Mouse (Mus musculus) hindbrain, postnatal 0 days (tissue): ENCODE measurements around the gene Pcsk2. TPM values are rescaled to one million over a fixed set of nuclear protein-coding genes. Genes with fewer than 3 reads are reported as not detected.

ENCODE experiments used
- ATAC-seq: fragments of 200-750 bp; cut with Nextera tagmentation; 2 replicates; pipeline ENCODE4 v1.8.0; 2017; ENCODE audit warnings: mild to moderate bottlenecking, moderate TSS enrichment, moderate library complexity
- DNase-seq: peaks from one replicate; pipeline ENCODE4 v3.0.0-alpha.2; 2015; ENCODE audit warnings: low spot score
- H3K27ac ChIP-seq: fragments of 300-500 bp; sonication (generic); 2 replicates; pipeline ENCODE4 v1.5.1; 2014; ENCODE audit warnings: mild to moderate bottlenecking
- H3K27me3 ChIP-seq: fragments of 300-500 bp; sonication (generic); 2 replicates; pipeline ENCODE4 v1.6.1; 2014; ENCODE audit warnings: low read length, mixed read lengths; ENCODE audit not compliant: insufficient read depth
- H3K36me3 ChIP-seq: fragments of 300-500 bp; sonication (generic); 2 replicates; pipeline ENCODE4 v1.6.1; 2014; ENCODE audit warnings: low read length, mixed read lengths; ENCODE audit not compliant: insufficient read depth
- H3K4me1 ChIP-seq: fragments of 300-500 bp; sonication (generic); 2 replicates; pipeline ENCODE4 v1.6.1; 2014; ENCODE audit warnings: antibody characterized with exemption, low read length, mixed read lengths; ENCODE audit not compliant: insufficient read depth
- H3K4me2 ChIP-seq: fragments of 300-500 bp; sonication (generic); 2 replicates; pipeline ENCODE4 v1.6.1; 2014; ENCODE audit warnings: low read depth, mild to moderate bottlenecking, low read length, moderate library complexity, mixed read lengths
- H3K4me3 ChIP-seq: fragments of 300-500 bp; sonication (generic); 2 replicates; pipeline ENCODE4 v1.5.1; 2014; ENCODE audit warnings: low read length
- H3K9ac ChIP-seq: fragments of 300-500 bp; sonication (generic); replicated peaks from 2 replicates; pipeline ENCODE4 v1.6.1; 2014; ENCODE audit warnings: mild to moderate bottlenecking, low read length, moderate library complexity, mixed read lengths
- H3K9me3 ChIP-seq: fragments of 300-500 bp; sonication (generic); 2 replicates; pipeline ENCODE4 v1.6.1; 2016; ENCODE audit warnings: low read length, mixed read lengths
- CTCF ChIP-seq: IDR thresholded peaks from 2 replicates; pipeline ENCODE4 v1.5.1; 2016; ENCODE audit warnings: antibody characterized with exemption, control low read depth, low read depth
- WGBS: fragments of 180-500 bp; shearing (Covaris S2); extraction: QIAGEN DNeasy Blood & Tissue Kit; methylation state at CpG from one replicate; pipeline ENCODE4 v1.1.7; 2014; 5-methylcytosine and 5-hydroxymethylcytosine counted together
- polyA plus RNA-seq: library from polyadenylated mRNA; unstranded; fragments of >200 nt; fragmentation: Nextera tagmentation; extraction: Ambion mirVana; gene quantifications from 2 replicates; pipeline ENCODE4 v1.2.1, GENCODE M21; 2015
- total RNA-seq: library from RNA; depleted of rRNA; stranded (reverse); fragments of >200 nt; gene quantifications from 2 replicates; pipeline ENCODE4 v1.2.3, GENCODE M21; 2014

The Pcsk2 gene
- total and polyA plus RNA-seq, 2 experiments from 2014 or later = 26.5 to 45.4 TPM

GRCm38 (mm10) chr2:143813461-143813860 is 267.5 kb downstream of the Pcsk2 start:
- TF ChIP-seq CTCF = no peak
- no peak for DNase-seq
- H3K9me3 ChIP-seq = no peaks in the 10 kb centered on the region
- H3K27ac ChIP-seq = no peak overlapping the region
- H3K4me1 ChIP-seq = no peaks in the 10 kb centered on the region
- WGBS = 91% methylated on average over 11 of the region's 11 CpGs
- ATAC-seq = no peak
- no peak overlapping the region for H3K4me3 ChIP-seq
- H3K36me3 ChIP-seq = no peaks in the 10 kb centered on the region
- H3K27me3 ChIP-seq = no peaks in the 10 kb centered on the region
- no peak overlapping the region for H3K4me2 ChIP-seq
- no peak overlapping the region for H3K9ac ChIP-seq

GRCm38 (mm10) chr2:143831645-143832044 is 285.7 kb downstream of the Pcsk2 start:
- no peaks in the 10 kb centered on the region for H3K36me3 ChIP-seq
- no peak overlapping the region for H3K4me3 ChIP-seq
- no peak for TF ChIP-seq CTCF
- no peaks in the 10 kb centered on the region for H3K27me3 ChIP-seq
- ATAC-seq = no peak
- WGBS = 75% methylated on average over 17 of the region's 17 CpGs
- no peaks in the 10 kb centered on the region for H3K4me1 ChIP-seq
- no peak overlapping the region for H3K27ac ChIP-seq
- H3K9ac ChIP-seq = no peak overlapping the region
- DNase-seq = no peak
- no peaks in the 10 kb centered on the region for H3K9me3 ChIP-seq
- H3K4me2 ChIP-seq = no peak overlapping the region

- H3K4me1 ChIP-seq = no peaks in the 10 kb centered on the region
- no peak overlapping the region for H3K9ac ChIP-seq
- H3K4me2 ChIP-seq = no peak overlapping the region
- H3K27ac ChIP-seq = no peak overlapping the region
- DNase-seq = no peak
- H3K4me3 ChIP-seq = no peak overlapping the region
- no peak for ATAC-seq
- H3K27me3 ChIP-seq = no peaks in the 10 kb centered on the region
- no peaks in the 10 kb centered on the region for H3K36me3 ChIP-seq
- no peaks in the 10 kb centered on the region for H3K9me3 ChIP-seq
- no peak for TF ChIP-seq CTCF
- WGBS = 74% methylated on average over 5 of the region's 5 CpGs
These were observed 286.8 kb downstream of the Pcsk2 start for GRCm38 (mm10) chr2:143832721-143833120.

DNA sequence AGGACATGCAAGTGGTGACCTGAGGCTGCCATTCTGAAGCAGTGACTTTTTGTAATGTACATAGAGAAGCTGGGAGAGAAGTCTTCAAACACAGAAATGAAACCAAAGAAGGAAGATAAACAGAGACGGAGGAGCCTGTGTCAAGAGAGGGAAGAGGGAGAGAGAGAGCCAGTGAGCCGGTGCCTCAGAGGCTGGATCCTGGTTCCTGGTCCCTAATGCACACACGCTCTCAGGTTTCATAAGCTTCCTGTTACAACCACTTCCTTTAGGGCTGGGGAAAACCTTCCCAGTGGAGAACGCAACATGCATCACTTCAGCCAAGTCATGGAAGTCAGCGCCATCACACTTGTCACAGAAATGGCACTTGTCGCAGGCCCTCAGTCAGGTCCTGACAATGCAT is 288.1 kb downstream of the Pcsk2 start:
- no peak overlapping the region for H3K4me3 ChIP-seq
- DNase-seq = no peak
- 83% methylated on average over 6 of the region's 6 CpGs for WGBS

GRCm38 (mm10) chr2:143835820-143836219 is 289.9 kb downstream of the Pcsk2 start:
- Histone ChIP-seq H3K4me3 (no peak overlapping the region), H3K36me3 (no peaks in the 10 kb centered on the region), H3K27me3 (no peaks in the 10 kb centered on the region), H3K4me1 (no peaks in the 10 kb centered on the region), H3K27ac (no peak overlapping the region), H3K4me2 (no peak overlapping the region), H3K9me3 (no peaks in the 10 kb centered on the region), H3K9ac (no peak overlapping the region)
- no peak for TF ChIP-seq CTCF
- ATAC-seq (no peak), DNase-seq (no peak)
- 86% methylated on average over 7 of the region's 7 CpGs for WGBS

More for the DNA sequence above, 288.1 kb downstream of the Pcsk2 start:
- Histone ChIP-seq H3K9me3 (no peaks in the 10 kb centered on the region), H3K27ac (no peak overlapping the region), H3K27me3 (no peaks in the 10 kb centered on the region), H3K4me2 (no peak overlapping the region), H3K4me1 (no peaks in the 10 kb centered on the region), H3K36me3 (no peaks in the 10 kb centered on the region), H3K9ac (no peak overlapping the region)
- TF ChIP-seq CTCF = no peak
- ATAC-seq = no peak

- Histone ChIP-seq H3K9me3 (no peaks in the 10 kb centered on the region), H3K4me3 (peak overlapping the region; percentile 13), H3K27ac (no peak overlapping the region), H3K9ac (no peak overlapping the region; the same call in 1 of the 2 replicates), H3K27me3 (no peaks in the 10 kb centered on the region), H3K4me1 (no peaks in the 10 kb centered on the region), H3K4me2 (peak overlapping the region; percentile 49), H3K36me3 (no peaks in the 10 kb centered on the region)
- TF ChIP-seq CTCF = peak; percentile 88
- DNase-seq = peak; percentile 92
- WGBS = 2% methylated on average over 8 of the region's 8 CpGs
- ATAC-seq = peak; percentile 86
These were observed 291.3 kb downstream of the Pcsk2 start for GRCm38 (mm10) chr2:143837291-143837701.

GRCm38 (mm10) chr2:143838698-143839097 is 292.7 kb downstream of the Pcsk2 start:
- H3K27ac ChIP-seq = no peak overlapping the region
- H3K4me1 ChIP-seq = no peaks in the 10 kb centered on the region
- peak; percentile 58 for TF ChIP-seq CTCF
- H3K9me3 ChIP-seq = no peaks in the 10 kb centered on the region
- no peak overlapping the region for H3K9ac ChIP-seq
- no peak overlapping the region for H3K4me2 ChIP-seq
- 64% methylated on average over 5 of the region's 5 CpGs for WGBS
- ATAC-seq (0 out of 2 replicates have a peak, but pooled peaks have one; percentile 16), DNase-seq (peak; percentile 27)
- H3K4me3 ChIP-seq = no peak overlapping the region
- H3K36me3 ChIP-seq = no peaks in the 10 kb centered on the region
- H3K27me3 ChIP-seq = no peaks in the 10 kb centered on the region
